Mouse (Mus musculus): Measurements from ENCODE around the gene Srgn.
A peak's percentile ranks its signal among the peaks of the same experiment; 100 is the strongest.

Gene Srgn

GRCm38 (mm10) chr10:62527351-62527750 lies at the start of gene Srgn:
Gene Srgn (minus strand): TSS chr10:62527451.
- no peak for DNase-seq

- DNase-seq: no peak
These were observed 47.8 kb upstream of the Srgn start for GRCm38 (mm10) chr10:62575001-62575400.

GRCm38 (mm10) chr10:62570126-62570871 lies 43.0 kb upstream of the Srgn start:
- no peak for DNase-seq

GRCm38 (mm10) chr10:62568861-62569260 lies 41.6 kb upstream of the Srgn start:
- no peak for DNase-seq

DNA sequence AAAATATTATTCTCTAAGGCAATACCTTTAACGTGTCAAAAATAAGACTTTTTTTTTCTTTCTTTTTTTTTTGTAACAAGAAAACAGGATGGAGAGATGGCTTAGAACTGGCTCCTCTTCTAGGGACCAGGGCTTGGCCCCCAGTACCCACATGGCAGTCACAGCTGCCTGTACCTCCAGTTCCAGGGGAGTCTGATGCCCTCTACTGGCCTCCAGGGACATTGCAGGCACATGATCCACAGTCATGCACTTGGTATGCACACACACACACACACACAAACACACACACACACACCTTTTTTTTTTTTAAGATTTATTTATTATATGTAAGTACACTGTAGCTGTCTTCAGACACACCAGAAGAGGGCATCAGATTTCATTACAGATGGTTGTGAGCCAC lies 30.5 kb upstream of the Srgn start:
- no peak for DNase-seq

GRCm38 (mm10) chr10:62556558-62556901 lies 29.3 kb upstream of the Srgn start:
- no peak for DNase-seq

GRCm38 (mm10) chr10:62555705-62556557 lies 28.7 kb upstream of the Srgn start:
- no peak for DNase-seq

DNA sequence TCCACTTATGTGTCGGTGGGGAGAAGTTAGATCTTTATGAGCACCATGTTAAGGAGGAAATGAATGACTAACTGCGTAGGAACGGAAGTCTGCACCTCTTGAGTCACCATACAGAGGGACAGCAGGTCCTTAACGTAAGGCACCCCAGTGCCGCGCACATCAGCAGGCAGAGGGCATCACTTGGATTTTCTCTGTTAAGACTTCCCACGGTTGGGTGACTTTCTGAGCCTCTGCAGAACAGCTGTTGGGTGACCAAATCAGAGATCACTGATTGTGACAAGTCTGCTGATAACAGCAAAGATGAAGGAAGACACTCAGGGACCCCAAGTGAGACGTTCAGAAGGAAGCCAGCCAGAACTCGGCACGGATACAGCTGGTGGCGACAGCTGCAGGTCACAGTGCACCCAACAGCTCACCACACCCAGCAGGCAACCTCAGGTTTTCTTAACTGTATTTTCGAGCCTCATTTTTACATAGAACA lies 26.4 kb upstream of the Srgn start:
- no peak for DNase-seq

DNA sequence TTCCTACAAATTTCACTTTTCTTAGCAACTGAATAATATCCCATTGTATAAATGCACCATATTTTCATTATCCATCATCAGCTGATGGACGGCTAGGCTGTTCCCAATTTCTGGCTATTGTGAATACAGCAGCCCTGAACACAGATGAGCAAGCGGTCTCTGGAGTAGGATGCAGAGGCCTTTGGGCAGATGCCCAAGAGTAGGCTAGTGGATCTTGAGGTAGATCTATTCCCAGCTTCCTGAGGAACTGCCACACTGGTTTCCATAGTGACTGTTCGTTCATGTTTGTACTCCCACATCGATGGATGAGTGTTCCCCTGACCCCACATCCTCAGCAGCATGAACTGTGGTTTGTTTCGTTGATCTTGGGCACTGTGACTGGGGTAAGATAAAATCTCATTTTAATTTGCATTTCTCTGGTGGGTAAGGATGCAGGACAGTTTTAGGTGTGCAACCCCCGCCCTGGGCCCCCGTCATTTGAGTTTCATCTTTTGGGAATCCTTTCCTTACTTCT lies 23.6 kb upstream of the Srgn start:
- no peak for DNase-seq

GRCm38 (mm10) chr10:62549523-62550166 lies 22.4 kb upstream of the Srgn start:
- peak; percentile 83 for DNase-seq

- peak; percentile 21 for DNase-seq
These were observed 19.2 kb upstream of the Srgn start for GRCm38 (mm10) chr10:62546441-62546840.

GRCm38 (mm10) chr10:62545759-62546158 lies 18.5 kb upstream of the Srgn start:
- no peak for DNase-seq

DNA sequence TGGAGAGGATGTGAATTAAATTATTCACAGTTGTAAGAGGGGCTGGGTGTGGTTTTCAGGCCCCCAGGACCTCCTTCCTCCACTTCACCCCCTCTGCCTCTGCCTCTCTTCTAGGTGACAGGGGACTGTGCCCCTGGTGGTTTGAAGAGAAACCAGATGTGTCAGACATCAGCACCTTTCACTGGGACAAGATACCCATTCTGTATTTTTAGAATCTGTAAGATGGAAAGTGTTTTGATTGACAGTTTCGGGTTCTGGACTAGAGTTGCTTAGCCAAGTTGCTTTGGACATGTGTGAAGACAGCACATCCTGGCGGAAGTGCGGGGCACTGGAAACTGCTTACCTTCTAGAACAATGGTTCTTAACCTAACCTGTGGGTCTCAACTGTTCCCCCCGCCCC lies 17.1 kb upstream of the Srgn start:
- no peak for DNase-seq

GRCm38 (mm10) chr10:62543399-62543808 lies 16.2 kb upstream of the Srgn start:
- DNase-seq: peak; percentile 52

DNA sequence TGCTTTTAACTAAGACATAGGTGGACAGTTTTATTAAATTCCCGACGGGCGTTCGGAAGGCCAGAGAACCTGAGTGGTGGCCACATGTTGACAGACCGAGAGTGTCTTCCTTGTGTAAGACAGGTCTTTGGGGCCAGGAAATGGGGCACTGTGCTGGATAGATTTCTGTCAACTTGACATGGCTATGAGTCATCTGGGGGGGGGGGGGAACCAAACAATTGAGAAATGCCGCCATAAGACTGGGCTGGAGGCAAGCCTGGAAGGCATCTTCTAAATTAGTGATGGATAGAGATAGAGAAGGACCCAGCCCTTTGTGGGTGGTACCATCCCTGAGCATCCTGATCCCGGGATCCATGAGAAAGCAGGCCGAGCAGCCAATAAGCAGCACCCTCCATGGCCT lies 15.7 kb upstream of the Srgn start:
- no peak for DNase-seq

DNA sequence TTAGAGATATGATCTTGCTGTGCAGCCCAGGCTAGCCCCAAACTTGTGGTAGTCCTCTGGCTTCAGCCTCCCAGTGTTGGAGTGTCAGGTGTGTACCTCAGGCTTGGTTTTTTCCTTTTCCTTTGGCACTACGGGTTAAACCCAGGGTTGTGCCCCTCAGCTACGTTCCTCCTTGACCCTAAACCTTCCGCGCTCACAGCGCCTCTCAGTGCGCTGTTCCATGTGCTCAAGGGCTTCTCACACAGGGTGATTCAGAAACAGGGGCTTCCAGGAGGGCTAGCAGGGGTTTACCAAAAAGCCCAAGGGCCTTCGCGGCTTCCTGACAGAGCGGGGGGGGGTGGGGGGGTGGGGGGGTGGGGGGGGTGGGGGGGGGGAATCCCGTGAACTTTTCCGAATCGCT lies 15.3 kb upstream of the Srgn start:
- DNase-seq: no peak

- DNase-seq: no peak
These were observed 14.2 kb upstream of the Srgn start for GRCm38 (mm10) chr10:62541499-62541898.

GRCm38 (mm10) chr10:62540800-62541199 lies 13.5 kb upstream of the Srgn start:
- no peak for DNase-seq

GRCm38 (mm10) chr10:62534509-62534908 lies 7.3 kb upstream of the Srgn start:
- DNase-seq: peak; percentile 65

DNA sequence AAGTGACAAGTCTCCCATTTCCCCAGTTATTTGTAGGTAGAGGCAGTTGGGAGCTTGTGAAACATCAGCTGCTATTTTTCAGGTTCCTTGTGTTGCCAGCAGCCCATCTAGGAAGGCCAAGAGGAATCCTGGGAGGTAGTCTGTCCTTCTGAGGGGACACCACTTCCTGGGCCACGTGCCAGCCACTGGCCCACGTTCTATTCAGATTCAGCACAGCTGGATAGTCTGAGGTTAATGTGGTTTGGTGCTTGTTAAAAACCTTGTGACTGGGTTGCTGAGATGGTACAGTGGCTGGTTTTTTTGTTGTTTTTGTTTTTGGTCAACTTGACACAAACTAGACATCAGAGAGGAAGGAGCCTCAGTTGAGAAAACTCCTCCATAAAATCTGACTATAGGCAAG lies 5.6 kb upstream of the Srgn start:
- no peak for DNase-seq

- peak; percentile 93 for DNase-seq
These were observed 2.9 kb upstream of the Srgn start for GRCm38 (mm10) chr10:62530183-62530582.

DNA sequence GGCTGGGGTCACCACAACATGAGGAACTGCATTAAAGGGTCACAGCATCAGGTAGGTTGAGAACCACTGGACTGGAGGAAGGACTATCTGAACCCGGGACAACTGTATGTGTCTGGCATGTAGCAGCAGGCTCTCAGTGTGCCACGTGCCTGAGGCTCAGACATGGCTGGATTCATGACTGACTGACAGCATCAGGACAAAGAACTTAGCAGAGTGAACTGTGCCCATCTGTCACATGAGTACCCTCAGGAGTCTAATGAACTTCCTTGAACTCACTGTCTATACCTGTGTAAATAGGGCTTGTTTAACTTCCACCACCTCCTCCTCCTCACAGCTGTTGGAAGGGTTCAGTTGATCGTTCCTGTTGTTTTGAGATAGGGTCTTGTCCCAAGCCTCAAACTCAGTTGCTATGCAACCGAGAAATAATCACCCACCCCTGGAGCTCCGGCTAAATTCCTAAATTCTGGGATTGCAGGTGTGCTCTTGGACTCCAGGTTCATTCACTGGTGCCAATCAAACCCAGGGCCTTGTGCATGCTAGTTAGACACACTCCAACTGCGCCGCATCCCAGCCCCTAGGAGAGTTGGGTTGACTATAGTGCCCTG lies 4.8 kb downstream of the Srgn start:
- DNase-seq: no peak

- no peak for DNase-seq
These were observed 5.5 kb downstream of the Srgn start for GRCm38 (mm10) chr10:62521763-62522162.
